Mouse (Mus musculus) C2C12 (cell line): ENCODE results near the gene Zic4.

Experiments
- CTCF ChIP-seq: IDR thresholded peaks from one replicate; pipeline ENCODE4 v1.5.1; 2011; ENCODE audit not compliant: control insufficient read depth, insufficient read depth, insufficient read length
- MYOD1 ChIP-seq: IDR thresholded peaks from one replicate; pipeline ENCODE4 v1.6.1; 2011; ENCODE audit warnings: low read depth; ENCODE audit not compliant: control insufficient read depth, insufficient read length
- USF1 ChIP-seq: IDR thresholded peaks from one replicate; pipeline ENCODE4 v1.6.1; 2011; ENCODE audit warnings: low read depth, mild to moderate bottlenecking, control low read depth, moderate library complexity

DNA sequence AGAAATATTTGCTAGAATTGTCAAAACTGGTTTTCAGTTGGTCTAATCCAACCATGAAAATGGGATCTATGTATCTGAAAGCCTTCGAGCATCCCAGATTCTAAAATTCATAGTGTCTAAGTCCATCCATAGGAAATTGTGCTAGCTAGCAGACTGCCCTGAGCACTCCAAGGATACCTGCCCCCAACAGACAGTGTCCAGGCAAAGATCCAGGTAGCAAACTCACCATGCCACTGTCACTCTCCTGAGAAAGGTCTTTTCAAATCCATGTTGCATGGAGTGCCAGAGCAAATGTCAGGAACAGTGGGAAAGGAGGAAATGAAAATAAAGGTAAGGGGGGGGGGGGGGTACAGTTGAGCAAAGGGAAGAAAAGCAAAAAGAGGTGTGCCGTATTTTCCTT is 14.6 kb upstream of the Zic4 start:
- TF ChIP-seq CTCF = no peak
- TF ChIP-seq USF1 = no peak
- TF ChIP-seq MYOD1 = no peak
